Mouse (Mus musculus) forebrain, embryonic 14.5 days (tissue): ENCODE results near the gene Slco2a1. TPM values are rescaled to one million over a fixed set of nuclear protein-coding genes. Genes with fewer than 3 reads are reported as not detected.

Source experiments
- ATAC-seq: fragments of 200-750 bp; cut with Nextera tagmentation; 2 replicates; pipeline ENCODE4 v1.8.0; 2017; ENCODE audit warnings: mild to moderate bottlenecking, moderate library complexity
- DNase-seq: peaks from one replicate; pipeline ENCODE4 v3.0.0-alpha.2; 2015; ENCODE audit warnings: low spot score
- H3K27ac ChIP-seq: fragments of 300-500 bp; sonication (generic); 2 replicates; pipeline ENCODE4 v1.5.1; 2014; ENCODE audit warnings: low read depth, mild to moderate bottlenecking, control low read depth, low read length, moderate library complexity
- H3K27me3 ChIP-seq: fragments of 300-500 bp; sonication (generic); replicated peaks from 2 replicates; pipeline ENCODE4 v1.6.1; 2014; ENCODE audit warnings: low read length, control low read depth, mixed read lengths; ENCODE audit not compliant: control insufficient read depth, insufficient read depth
- H3K36me3 ChIP-seq: fragments of 300-500 bp; sonication (generic); 2 replicates; pipeline ENCODE4 v1.6.1; 2014; ENCODE audit warnings: low read length, control low read depth; ENCODE audit not compliant: control insufficient read depth, insufficient read depth
- H3K4me1 ChIP-seq: fragments of 300-500 bp; sonication (generic); 2 replicates; pipeline ENCODE4 v1.6.1; 2014; ENCODE audit warnings: antibody characterized with exemption, low read length, control low read depth; ENCODE audit not compliant: control insufficient read depth, insufficient read depth
- H3K4me2 ChIP-seq: fragments of 300-500 bp; sonication (generic); 2 replicates; pipeline ENCODE4 v1.6.1; 2014; ENCODE audit warnings: mild to moderate bottlenecking, control low read depth, low read length
- H3K4me3 ChIP-seq: fragments of 300-500 bp; sonication (generic); 2 replicates; pipeline ENCODE4 v1.5.1; 2014; ENCODE audit warnings: low read depth, low read length, control low read depth
- H3K9ac ChIP-seq: fragments of 300-500 bp; sonication (generic); 2 replicates; pipeline ENCODE4 v1.6.1; 2014; ENCODE audit warnings: mild to moderate bottlenecking, low read length, control low read depth, moderate library complexity
- H3K9me3 ChIP-seq: fragments of 300-500 bp; sonication (generic); replicated peaks from 2 replicates; pipeline ENCODE4 v1.6.1; 2016; ENCODE audit warnings: low read length, control low read depth, mixed read lengths; ENCODE audit not compliant: control insufficient read depth
- WGBS: fragments of 180-500 bp; shearing (Covaris S2); extraction: QIAGEN DNeasy Blood & Tissue Kit; methylation state at CpG from one replicate; pipeline ENCODE4 v1.1.7; 2014; 5-methylcytosine and 5-hydroxymethylcytosine counted together
- polyA plus RNA-seq: library from polyadenylated mRNA; unstranded; fragments of >200 nt; fragmentation: Nextera tagmentation; extraction: Ambion mirVana; gene quantifications from 2 replicates; pipeline ENCODE4 v1.2.1, GENCODE M21; 2014

Slco2a1 gene
- polyA plus RNA-seq, 1 experiment from 2014 or later: 1.2 TPM

DNA sequence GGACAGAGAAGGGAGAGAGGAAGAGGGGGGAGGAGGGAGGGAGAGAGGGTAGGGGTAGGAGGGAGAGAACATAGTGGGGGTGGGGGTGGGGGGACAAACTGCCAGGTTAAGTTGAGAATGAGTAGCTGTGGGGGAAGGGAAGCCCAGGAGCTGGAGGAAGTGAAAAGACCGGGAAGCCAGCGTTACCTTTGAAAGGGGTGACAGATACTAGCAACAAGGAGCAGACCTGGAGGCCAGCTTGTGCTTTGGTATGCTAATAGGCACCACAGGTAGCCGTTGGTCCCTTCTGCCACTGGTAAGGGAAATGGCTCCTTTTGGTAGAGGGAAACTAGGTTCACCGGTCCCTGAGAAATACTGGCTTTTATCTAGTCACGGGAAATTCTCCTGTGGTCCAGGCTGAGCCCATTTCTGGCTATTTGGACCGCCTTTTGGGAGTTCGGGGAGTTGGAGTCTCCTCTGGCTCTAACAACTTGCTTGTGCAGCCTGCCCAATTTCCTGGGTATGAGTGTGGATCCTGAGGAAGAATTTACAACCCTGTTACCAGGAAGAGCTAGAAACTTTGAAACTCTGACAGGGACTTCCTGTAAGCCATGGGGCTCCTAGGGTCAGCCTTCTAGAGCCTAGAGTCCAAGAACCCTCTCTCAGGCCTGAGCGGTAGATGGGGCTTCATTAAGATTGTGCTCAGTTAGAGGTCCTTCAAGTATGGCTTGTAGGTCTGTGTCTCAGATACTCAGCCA, 27.0 kb upstream of the Slco2a1 start:
- DNase-seq (peak; percentile 7), ATAC-seq (no peak)
- WGBS: 16% methylated on average over 8 of the region's 8 CpGs
- Histone ChIP-seq H3K27me3 (no peaks in the 10 kb centered on the region), H3K9ac (no peak overlapping the region), H3K4me1 (no peaks in the 10 kb centered on the region), H3K27ac (no peak overlapping the region), H3K4me3 (no peak overlapping the region), H3K9me3 (no peaks in the 10 kb centered on the region), H3K36me3 (no peaks in the 10 kb centered on the region), H3K4me2 (no peak overlapping the region)

DNA sequence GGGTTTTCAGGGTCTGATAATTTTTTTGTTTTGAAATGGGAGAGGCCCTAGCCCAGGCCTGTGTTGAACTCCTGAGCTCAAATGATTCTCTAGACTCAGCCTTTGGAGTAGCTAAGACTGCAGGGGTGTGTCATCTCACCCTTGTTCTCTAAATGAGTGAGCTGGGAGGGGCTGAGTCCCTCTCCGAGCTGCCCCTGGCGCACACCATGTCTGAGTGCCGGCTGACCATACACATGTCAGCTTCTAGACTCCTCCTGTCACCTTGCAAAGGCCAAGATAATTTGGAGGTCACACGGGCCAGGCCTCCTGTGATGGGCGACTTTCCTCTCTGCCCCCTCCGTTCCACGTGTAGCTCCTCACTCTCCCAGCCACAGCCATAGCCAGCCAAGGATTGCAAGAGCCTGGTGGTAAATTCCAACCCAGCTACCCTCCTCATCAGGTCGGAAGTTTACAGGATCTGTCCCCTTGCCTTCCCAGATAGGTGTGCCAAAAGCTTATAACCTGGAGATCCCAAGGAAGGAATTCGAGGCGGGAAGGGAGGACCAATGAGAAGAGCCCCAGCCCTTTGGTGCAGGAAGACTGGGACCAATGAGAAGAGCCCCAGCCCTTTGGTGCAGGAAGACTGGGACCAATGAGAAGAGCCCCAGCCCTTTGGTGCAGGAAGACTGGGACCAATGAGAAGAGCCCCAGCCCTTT, 26.3 kb upstream of the Slco2a1 start:
- ATAC-seq (no peak), DNase-seq (no peak)
- no peak overlapping the region for H3K27ac ChIP-seq
- no peaks in the 10 kb centered on the region for H3K36me3 ChIP-seq
- H3K4me2 ChIP-seq: no peak overlapping the region
- no peaks in the 10 kb centered on the region for H3K9me3 ChIP-seq
- no peaks in the 10 kb centered on the region for H3K4me1 ChIP-seq
- H3K9ac ChIP-seq: no peak overlapping the region
- H3K27me3 ChIP-seq: no peaks in the 10 kb centered on the region
- no peak overlapping the region for H3K4me3 ChIP-seq
- 74% methylated on average over 10 of the region's 10 CpGs for WGBS

DNA sequence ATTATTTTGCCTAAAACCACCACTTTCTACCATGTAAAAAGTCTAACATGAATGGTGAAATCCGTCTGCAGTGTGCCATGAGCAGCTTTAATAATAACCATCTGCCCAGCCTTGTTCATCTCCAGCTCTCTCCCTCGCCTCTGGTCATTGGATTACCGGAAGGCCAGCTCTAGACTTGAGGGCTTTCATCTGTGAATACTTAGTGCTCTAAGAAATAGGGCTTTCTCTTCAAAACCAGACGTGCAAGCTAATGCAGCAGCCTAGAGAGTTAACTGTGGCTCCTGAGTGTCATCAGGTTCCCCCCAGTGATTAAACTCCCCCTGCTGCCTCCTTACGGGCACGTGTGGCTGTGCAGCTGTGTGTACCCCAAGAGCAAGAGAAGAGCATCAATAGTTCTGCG, 25.2 kb upstream of the Slco2a1 start:
- Histone ChIP-seq H3K27me3 (no peaks in the 10 kb centered on the region), H3K4me1 (no peaks in the 10 kb centered on the region), H3K4me3 (no peak overlapping the region), H3K9ac (no peak overlapping the region), H3K27ac (no peak overlapping the region), H3K9me3 (no peaks in the 10 kb centered on the region), H3K36me3 (no peaks in the 10 kb centered on the region), H3K4me2 (no peak overlapping the region)
- 84% methylated on average over 7 of the region's 7 CpGs for WGBS
- ATAC-seq (no peak), DNase-seq (no peak)

- H3K9me3 ChIP-seq: no peaks in the 10 kb centered on the region
- H3K4me1 ChIP-seq: no peaks in the 10 kb centered on the region
- 96% methylated on average over 9 of the region's 9 CpGs for WGBS
- no peak overlapping the region for H3K27ac ChIP-seq
- H3K9ac ChIP-seq: no peak overlapping the region
- H3K36me3 ChIP-seq: no peaks in the 10 kb centered on the region
- H3K4me3 ChIP-seq: no peak overlapping the region
- H3K4me2 ChIP-seq: no peak overlapping the region
- ATAC-seq (no peak), DNase-seq (no peak)
- H3K27me3 ChIP-seq: no peaks in the 10 kb centered on the region
These were observed 23.9 kb upstream of the Slco2a1 start for GRCm38 (mm10) chr9:102964644-102965043.

DNA sequence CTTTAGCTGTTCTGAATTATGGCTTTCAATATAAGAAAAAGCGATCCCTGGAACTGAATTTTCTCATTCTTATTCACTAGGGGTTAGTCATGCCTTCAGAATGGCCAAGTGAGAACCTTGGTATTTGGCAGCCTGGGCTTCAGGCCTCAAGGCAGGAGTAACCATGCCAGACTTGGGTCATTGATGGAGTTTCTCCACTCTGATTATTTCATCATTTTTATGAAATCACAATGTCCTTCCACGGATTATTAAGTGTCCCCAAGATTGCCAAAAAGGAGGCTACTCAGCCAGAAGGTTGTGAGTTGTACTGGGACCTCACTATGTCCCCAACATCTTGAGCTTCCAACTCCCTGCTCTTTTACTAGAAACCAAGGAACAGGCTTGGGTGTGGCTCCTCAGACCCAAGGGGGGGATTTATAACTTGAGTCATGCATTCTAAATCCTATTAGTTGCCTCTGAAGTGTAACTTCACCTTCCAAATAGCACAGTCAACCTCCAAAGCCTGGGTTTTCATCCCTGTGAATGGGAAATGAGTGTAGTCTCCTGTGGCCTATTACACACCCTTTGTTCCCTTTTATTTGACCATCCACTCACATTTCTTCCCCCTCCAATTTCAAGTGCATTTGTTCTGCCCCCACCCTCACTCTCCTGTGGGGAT, 16.0 kb upstream of the Slco2a1 start:
- DNase-seq: no peak
- Histone ChIP-seq H3K9ac (no peak overlapping the region), H3K4me3 (no peak overlapping the region), H3K4me2 (no peak overlapping the region), H3K36me3 (no peaks in the 10 kb centered on the region), H3K9me3 (no peaks in the 10 kb centered on the region), H3K4me1 (no peaks in the 10 kb centered on the region), H3K27ac (no peak overlapping the region), H3K27me3 (no peaks in the 10 kb centered on the region)
- WGBS: 88% methylated on average over 2 of the region's 2 CpGs
- ATAC-seq: no peak

DNA sequence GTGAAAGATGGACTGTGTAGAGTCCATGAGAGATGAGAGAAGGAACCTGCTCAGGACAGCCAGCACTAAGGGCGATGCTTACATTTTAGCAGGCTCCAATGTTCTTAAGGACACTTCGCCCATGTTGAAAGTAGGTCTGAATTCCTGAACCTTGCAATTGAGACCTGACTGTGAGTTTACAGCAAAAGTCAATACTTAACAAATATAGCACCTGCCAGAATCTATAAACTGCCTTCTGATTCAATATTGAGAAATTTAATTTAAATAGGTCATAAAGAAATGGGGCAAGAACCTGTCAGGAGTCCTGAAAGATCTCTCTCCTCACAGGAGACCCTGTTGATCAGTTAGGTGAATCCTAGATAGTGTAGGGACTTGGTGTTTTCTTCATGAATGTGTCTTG, 12.6 kb upstream of the Slco2a1 start:
- H3K4me2 ChIP-seq: no peak overlapping the region
- ATAC-seq (no peak), DNase-seq (no peak)
- no peaks in the 10 kb centered on the region for H3K4me1 ChIP-seq
- H3K27me3 ChIP-seq: no peaks in the 10 kb centered on the region
- no peaks in the 10 kb centered on the region for H3K36me3 ChIP-seq
- H3K27ac ChIP-seq: no peak overlapping the region
- H3K9me3 ChIP-seq: no peaks in the 10 kb centered on the region
- no peak overlapping the region for H3K9ac ChIP-seq
- H3K4me3 ChIP-seq: no peak overlapping the region
- 93% methylated on average over 2 of the region's 2 CpGs for WGBS

- no peaks in the 10 kb centered on the region for H3K36me3 ChIP-seq
- H3K9ac ChIP-seq: no peak overlapping the region
- no peak overlapping the region for H3K27ac ChIP-seq
- H3K4me1 ChIP-seq: no peaks in the 10 kb centered on the region
- H3K9me3 ChIP-seq: no peaks in the 10 kb centered on the region
- H3K4me2 ChIP-seq: no peak overlapping the region
- DNase-seq: no peak
- no peaks in the 10 kb centered on the region for H3K27me3 ChIP-seq
- 84% methylated on average over 1 of the region's 1 CpGs for WGBS
- ATAC-seq: no peak
- H3K4me3 ChIP-seq: no peak overlapping the region
These were observed 11.4 kb upstream of the Slco2a1 start for GRCm38 (mm10) chr9:102977090-102977489.

- H3K9ac ChIP-seq: no peak overlapping the region
- ATAC-seq: no peak
- 82% methylated on average over 9 of the region's 9 CpGs for WGBS
These were observed 10.6 kb upstream of the Slco2a1 start for GRCm38 (mm10) chr9:102977791-102978492.

More at GRCm38 (mm10) chr9:102977791-102978492, 10.6 kb upstream of the Slco2a1 start:
- no peaks in the 10 kb centered on the region for H3K36me3 ChIP-seq
- no peaks in the 10 kb centered on the region for H3K4me1 ChIP-seq
- no peak overlapping the region for H3K4me2 ChIP-seq
- no peak overlapping the region for H3K4me3 ChIP-seq
- H3K9me3 ChIP-seq: no peaks in the 10 kb centered on the region
- H3K27me3 ChIP-seq: no peaks in the 10 kb centered on the region
- no peak for DNase-seq
- no peak overlapping the region for H3K27ac ChIP-seq
